Mouse (Mus musculus) midbrain, embryonic 12.5 days (tissue): ENCODE measurements around the gene Sertad2. TPM values are rescaled to one million over a fixed set of nuclear protein-coding genes. Genes with fewer than 3 reads are reported as not detected.

Experiments used
- ATAC-seq: fragments of 200-750 bp; cut with Nextera tagmentation; 2 replicates; pipeline ENCODE4 v1.8.0; 2017; ENCODE audit warnings: low read depth, moderate TSS enrichment, moderate library complexity; ENCODE audit not compliant: low FRiP score
- H3K27ac ChIP-seq: fragments of 300-500 bp; sonication (generic); replicated peaks from 2 replicates; pipeline ENCODE4 v1.5.1; 2016; ENCODE audit warnings: mild to moderate bottlenecking
- H3K27me3 ChIP-seq: fragments of 300-500 bp; sonication (generic); 2 replicates; pipeline ENCODE4 v1.6.1; 2016; ENCODE audit warnings: mild to moderate bottlenecking
- H3K36me3 ChIP-seq: fragments of 300-500 bp; sonication (generic); 2 replicates; pipeline ENCODE4 v1.6.1; 2016
- H3K4me1 ChIP-seq: fragments of 300-500 bp; sonication (generic); 2 replicates; pipeline ENCODE4 v1.6.1; 2016
- H3K4me2 ChIP-seq: fragments of 300-500 bp; sonication (generic); replicated peaks from 2 replicates; pipeline ENCODE4 v1.6.1; 2016; ENCODE audit warnings: mild to moderate bottlenecking, moderate library complexity
- H3K4me3 ChIP-seq: fragments of 300-500 bp; sonication (generic); 2 replicates; pipeline ENCODE4 v1.5.1; 2016; ENCODE audit warnings: mild to moderate bottlenecking
- H3K9ac ChIP-seq: fragments of 300-500 bp; sonication (generic); replicated peaks from 2 replicates; pipeline ENCODE4 v1.6.1; 2016; ENCODE audit warnings: mild to moderate bottlenecking, moderate library complexity
- H3K9me3 ChIP-seq: fragments of 300-500 bp; sonication (generic); 2 replicates; pipeline ENCODE4 v1.6.1; 2016; ENCODE audit warnings: mild to moderate bottlenecking
- WGBS: fragments of 180-500 bp; shearing (Covaris S2); methylation state at CpG from one replicate; pipeline ENCODE4 v1.1.7; 2016; 5-methylcytosine and 5-hydroxymethylcytosine counted together
- polyA plus RNA-seq: library from polyadenylated mRNA; unstranded; fragments of >200 nt; fragmentation: Nextera tagmentation; extraction: Ambion mirVana; gene quantifications from 2 replicates; pipeline ENCODE4 v1.2.1, GENCODE M21; 2016

Sertad2 gene
- polyA plus RNA-seq, 1 experiment from 2014 or later, result 42.2 TPM

DNA sequence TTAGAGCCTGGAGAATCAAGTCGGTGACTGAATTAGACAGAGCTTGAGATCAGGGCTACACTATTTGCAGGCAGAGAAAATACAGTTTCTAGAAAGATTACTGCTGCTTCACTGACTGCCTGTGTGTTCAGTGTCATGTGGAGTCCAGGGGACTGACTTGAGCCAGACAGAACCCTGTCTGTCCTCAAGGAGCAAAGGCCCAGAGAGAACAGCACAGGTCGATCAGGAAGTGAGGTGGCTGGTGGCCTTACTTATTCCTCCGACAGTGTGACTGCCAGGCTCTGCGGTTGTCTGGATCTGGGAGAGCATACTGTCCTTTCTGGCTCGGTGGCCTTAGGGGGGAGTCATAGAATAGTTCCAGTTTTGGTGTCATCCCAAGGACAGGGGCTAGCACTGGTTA lies 137.7 kb downstream of the Sertad2 start:
- ATAC-seq, result no peak
- Histone ChIP-seq H3K4me2 (no peak overlapping the region), H3K9ac (no peak overlapping the region), H3K4me3 (no peak overlapping the region), H3K9me3 (no peaks in the 10 kb centered on the region), H3K36me3 (no peaks in the 10 kb centered on the region; the same call in 1 of the 2 replicates), H3K4me1 (no peaks in the 10 kb centered on the region), H3K27ac (no peak overlapping the region), H3K27me3 (no peaks in the 10 kb centered on the region)
- 88% methylated on average over 5 of the region's 5 CpGs for WGBS

DNA sequence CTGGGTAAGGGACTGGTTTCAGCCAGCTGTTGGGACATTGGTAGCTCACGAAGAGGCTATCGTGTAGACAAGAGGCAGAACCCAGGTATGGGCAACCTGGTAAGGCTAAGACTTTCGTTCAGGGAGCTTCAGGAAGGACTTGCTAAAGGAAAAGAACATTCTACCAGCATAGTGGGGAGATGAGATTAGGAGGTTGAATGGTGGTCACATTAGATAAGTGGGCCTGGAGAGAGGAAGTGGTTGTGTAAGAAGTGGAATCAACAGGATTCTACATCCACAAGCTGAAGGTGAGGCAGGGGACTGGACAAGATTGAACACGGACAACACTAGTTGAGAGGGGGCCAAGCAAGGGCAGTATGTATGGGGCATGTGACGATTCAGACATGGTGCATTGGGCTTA lies 138.6 kb downstream of the Sertad2 start:
- ATAC-seq, result no peak
- H3K4me3 ChIP-seq, result no peak overlapping the region

DNA sequence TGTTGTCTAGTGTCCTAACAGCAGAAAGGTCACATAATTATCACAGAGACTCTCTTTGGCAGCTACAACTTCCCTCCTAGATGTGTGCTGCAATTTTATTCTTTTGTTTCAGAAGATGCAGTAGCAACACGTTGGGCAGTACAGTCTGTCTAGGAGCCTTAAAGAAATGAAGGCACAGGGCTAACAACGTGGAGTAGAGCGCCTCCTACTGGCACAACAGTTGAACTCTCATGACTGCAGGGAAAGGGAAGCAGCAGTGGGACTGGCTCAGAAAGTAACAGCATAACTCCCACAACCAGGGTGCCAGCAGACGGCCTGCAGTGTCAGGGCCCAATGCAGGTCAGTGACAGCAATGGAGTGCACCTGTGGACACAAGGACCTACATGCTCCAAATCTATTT lies 147.9 kb downstream of the Sertad2 start:
- ATAC-seq, result peak; percentile 74
- Histone ChIP-seq H3K4me3 (no peak overlapping the region), H3K27me3 (no peaks in the 10 kb centered on the region), H3K4me1 (no peaks in the 10 kb centered on the region), H3K4me2 (no peak overlapping the region), H3K9me3 (no peaks in the 10 kb centered on the region), H3K36me3 (peaks cover 6% of the 10 kb centered on the region; the same call in 1 of the 2 replicates), H3K27ac (no peak overlapping the region), H3K9ac (no peak overlapping the region)
- WGBS, result 4% methylated on average over 4 of the region's 4 CpGs

More for the DNA sequence above, 138.6 kb downstream of the Sertad2 start:
- Histone ChIP-seq H3K4me1 (no peaks in the 10 kb centered on the region), H3K9ac (no peak overlapping the region), H3K4me2 (no peak overlapping the region), H3K36me3 (peaks cover 3% of the 10 kb centered on the region; the same call in 1 of the 2 replicates), H3K27ac (no peak overlapping the region), H3K9me3 (no peaks in the 10 kb centered on the region), H3K27me3 (no peaks in the 10 kb centered on the region)
- 93% methylated on average over 5 of the region's 5 CpGs for WGBS

Other genes with a start within 250 kb of the Sertad2 start
- gene Slc1a4, start 210.5 kb upstream of the Sertad2 start, polyA plus RNA-seq, result 25.0 and 27.2 TPM in 2 replicates
- gene Aftph, start 198.3 kb downstream of the Sertad2 start, polyA plus RNA-seq, result 34.8 and 37.8 TPM in 2 replicates